Mouse (Mus musculus): ENCODE results near the gene Skap1. TPM values are rescaled to one million over a fixed set of nuclear protein-coding genes. Genes with fewer than 3 reads are reported as not detected.

The Skap1 gene
- polyA plus RNA-seq, 1 experiment from 2014 or later = 0.46 TPM

GRCm38 (mm10) chr11:96760042-96760441 is 295.6 kb downstream of the Skap1 start:
- 0 out of 2 replicates have a peak, but pooled peaks cover 3% of the 10 kb centered on the region for H3K9me3 ChIP-seq
- H3K27me3 ChIP-seq (replicated peaks; ENCODE audit: low read depth, poor library complexity, severe bottlenecking) = no peaks in the 10 kb centered on the region
- peaks cover 14% of the 10 kb centered on the region for H3K4me1 ChIP-seq
- H3K36me3 ChIP-seq (replicated peaks) = no peaks in the 10 kb centered on the region
- no peak overlapping the region for H3K27ac ChIP-seq (replicated peaks)
- H3K4me3 ChIP-seq = no peak overlapping the region
- no peak for DNase-seq (ENCODE audit: low spot score)
- 43% methylated on average over 3 of the region's 3 CpGs for WGBS

- Histone ChIP-seq H3K4me1 (peaks cover 27% of the 10 kb centered on the region), H3K27me3 (replicated peaks; ENCODE audit: low read depth, poor library complexity, severe bottlenecking) (no peaks in the 10 kb centered on the region), H3K36me3 (replicated peaks) (no peaks in the 10 kb centered on the region), H3K9me3 (no peaks in the 10 kb centered on the region), H3K27ac (replicated peaks) (no peak overlapping the region), H3K4me3 (no peak overlapping the region)
- 77% methylated on average over 7 of the region's 7 CpGs for WGBS
- DNase-seq (ENCODE audit: low spot score) = no peak
Observed at GRCm38 (mm10) chr11:96761984-96762383, 297.6 kb downstream of the Skap1 start.

DNA sequence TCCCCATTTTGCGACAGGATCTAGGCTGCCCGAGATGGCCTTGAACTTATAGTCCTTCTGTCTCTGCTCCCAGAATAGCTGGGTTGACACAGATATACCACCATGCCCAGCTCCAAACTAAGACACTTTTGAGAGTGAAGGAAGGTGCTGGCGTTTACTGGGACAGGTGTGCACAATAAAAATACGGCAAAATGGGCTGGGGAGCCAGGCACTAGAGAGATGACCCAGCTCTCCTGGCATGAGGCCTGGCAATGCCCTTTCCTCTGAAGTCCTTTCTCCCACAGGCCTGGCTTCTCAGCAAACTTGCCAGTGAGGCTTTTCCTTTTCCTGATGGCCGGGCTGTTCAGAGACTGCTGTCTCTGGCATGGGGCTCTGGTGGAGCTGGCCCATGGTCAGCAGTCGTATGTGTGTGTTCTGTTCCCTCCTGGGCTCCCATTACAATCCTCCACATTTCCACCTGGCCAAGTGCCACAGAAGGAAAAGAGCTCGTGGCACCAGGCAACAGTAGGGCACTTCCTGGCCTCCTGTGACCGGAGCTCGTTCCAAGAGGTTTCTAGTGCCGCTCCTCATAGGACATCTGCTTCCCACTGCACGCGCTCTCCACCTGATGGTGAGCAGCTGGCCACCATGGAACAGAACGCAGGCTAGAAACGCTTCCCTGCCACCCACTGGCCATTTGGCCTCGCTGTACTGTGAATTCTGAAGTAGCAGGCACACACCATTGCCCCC is 298.5 kb downstream of the Skap1 start:
- peaks cover 36% of the 10 kb centered on the region for H3K4me1 ChIP-seq
- H3K9me3 ChIP-seq = no peaks in the 10 kb centered on the region
- H3K36me3 ChIP-seq (replicated peaks) = peaks cover 8% of the 10 kb centered on the region
- no peak overlapping the region for H3K4me3 ChIP-seq
- no peaks in the 10 kb centered on the region for H3K27me3 ChIP-seq (replicated peaks; ENCODE audit: low read depth, poor library complexity, severe bottlenecking)
- DNase-seq (ENCODE audit: low spot score) = no peak
- 80% methylated on average over 15 of the region's 15 CpGs for WGBS
- H3K27ac ChIP-seq (replicated peaks) = no peak overlapping the region

- Histone ChIP-seq H3K9me3 (no peaks in the 10 kb centered on the region), H3K27me3 (replicated peaks; ENCODE audit: low read depth, poor library complexity, severe bottlenecking) (no peaks in the 10 kb centered on the region), H3K4me1 (peaks cover 38% of the 10 kb centered on the region), H3K4me3 (peak overlapping the region; percentile 26; the same call in 1 of the 2 replicates), H3K36me3 (replicated peaks) (peaks cover 26% of the 10 kb centered on the region), H3K27ac (replicated peaks) (peak overlapping the region; percentile 69)
- no peak for DNase-seq (ENCODE audit: low spot score)
- 32% methylated on average over 13 of the region's 13 CpGs for WGBS
Observed at GRCm38 (mm10) chr11:96764511-96765350, 300.3 kb downstream of the Skap1 start.

DNA sequence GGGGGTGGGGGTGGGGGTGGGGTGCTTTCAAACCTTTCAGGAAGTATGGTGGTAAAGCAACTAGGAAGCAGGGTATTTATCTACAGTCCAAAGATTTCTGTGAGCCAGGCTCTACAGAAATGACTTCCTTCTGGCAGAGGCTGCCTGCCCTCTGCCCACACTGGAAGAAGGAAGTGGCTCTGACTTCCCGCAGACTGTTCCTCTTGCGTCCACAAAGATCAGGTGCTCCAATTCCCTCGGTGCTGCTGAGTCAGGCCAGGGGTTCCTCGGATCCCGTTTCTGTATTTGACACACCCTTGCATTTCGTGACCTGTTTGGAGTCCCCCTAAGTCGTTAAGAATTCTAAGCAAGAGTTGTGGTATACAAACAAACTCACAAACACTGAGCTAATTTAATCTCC is 301.3 kb downstream of the Skap1 start:
- Histone ChIP-seq H3K36me3 (replicated peaks) (peaks cover 35% of the 10 kb centered on the region), H3K27me3 (replicated peaks; ENCODE audit: low read depth, poor library complexity, severe bottlenecking) (no peaks in the 10 kb centered on the region), H3K4me3 (no peak overlapping the region), H3K9me3 (no peaks in the 10 kb centered on the region), H3K27ac (replicated peaks) (no peak overlapping the region), H3K4me1 (peaks cover 38% of the 10 kb centered on the region)
- WGBS = 76% methylated on average over 7 of the region's 7 CpGs
- no peak for DNase-seq (ENCODE audit: low spot score)

DNA sequence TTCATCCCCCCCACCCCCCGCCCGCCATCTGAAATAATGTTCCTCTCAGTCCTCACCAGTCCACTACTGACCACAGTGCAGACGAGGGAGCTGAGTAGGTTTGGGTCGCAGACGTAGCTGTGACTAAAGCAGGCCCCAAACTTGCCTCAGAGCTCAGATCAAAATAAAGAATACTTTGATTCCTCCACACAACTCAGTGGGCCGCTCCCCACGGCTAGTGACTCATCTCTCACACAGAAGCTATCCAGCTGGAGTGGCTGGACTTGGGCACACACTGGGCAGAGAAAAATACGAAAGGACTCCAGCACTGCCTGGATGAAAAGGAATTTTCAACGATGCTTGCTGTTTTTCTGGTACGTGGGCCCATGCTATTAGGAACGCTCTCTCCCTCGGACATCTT is 302.2 kb downstream of the Skap1 start:
- Histone ChIP-seq H3K9me3 (no peaks in the 10 kb centered on the region), H3K27ac (replicated peaks) (0 out of 2 replicates have a peak overlapping the region, but pooled peaks have one; percentile 44), H3K36me3 (replicated peaks) (peaks cover 44% of the 10 kb centered on the region), H3K27me3 (replicated peaks; ENCODE audit: low read depth, poor library complexity, severe bottlenecking) (no peaks in the 10 kb centered on the region), H3K4me1 (peaks cover 38% of the 10 kb centered on the region), H3K4me3 (no peak overlapping the region)
- DNase-seq (ENCODE audit: low spot score) = no peak
- 85% methylated on average over 12 of the region's 12 CpGs for WGBS

DNA sequence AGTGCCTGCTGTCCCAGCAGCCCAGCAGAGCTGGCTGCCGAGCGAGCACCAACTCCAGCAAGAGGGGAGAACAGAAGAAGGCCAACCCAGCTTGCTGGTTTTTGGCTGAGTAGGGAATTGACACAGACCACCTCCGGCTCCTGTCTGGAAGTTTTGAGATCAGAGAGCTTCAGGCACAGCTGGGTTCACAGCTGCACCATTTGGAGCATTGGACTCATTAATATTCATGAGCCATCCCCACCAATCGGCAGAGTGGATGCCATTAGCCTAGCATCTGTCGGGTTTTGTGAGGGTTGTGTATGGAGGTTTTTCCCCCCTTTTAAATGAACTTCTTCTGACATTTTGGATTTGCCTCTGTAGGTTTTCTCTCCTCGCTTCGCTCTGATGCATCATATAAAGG is 302.7 kb downstream of the Skap1 start:
- H3K27ac ChIP-seq (replicated peaks) = peak overlapping the region; percentile 49; the same call in 1 of the 2 replicates
- peaks cover 50% of the 10 kb centered on the region for H3K36me3 ChIP-seq (replicated peaks)
- no peaks in the 10 kb centered on the region for H3K27me3 ChIP-seq (replicated peaks; ENCODE audit: low read depth, poor library complexity, severe bottlenecking)
- WGBS = 55% methylated on average over 7 of the region's 7 CpGs
- no peak for DNase-seq (ENCODE audit: low spot score)
- H3K9me3 ChIP-seq = no peaks in the 10 kb centered on the region
- H3K4me1 ChIP-seq = peaks cover 38% of the 10 kb centered on the region
- H3K4me3 ChIP-seq = no peak overlapping the region

DNA sequence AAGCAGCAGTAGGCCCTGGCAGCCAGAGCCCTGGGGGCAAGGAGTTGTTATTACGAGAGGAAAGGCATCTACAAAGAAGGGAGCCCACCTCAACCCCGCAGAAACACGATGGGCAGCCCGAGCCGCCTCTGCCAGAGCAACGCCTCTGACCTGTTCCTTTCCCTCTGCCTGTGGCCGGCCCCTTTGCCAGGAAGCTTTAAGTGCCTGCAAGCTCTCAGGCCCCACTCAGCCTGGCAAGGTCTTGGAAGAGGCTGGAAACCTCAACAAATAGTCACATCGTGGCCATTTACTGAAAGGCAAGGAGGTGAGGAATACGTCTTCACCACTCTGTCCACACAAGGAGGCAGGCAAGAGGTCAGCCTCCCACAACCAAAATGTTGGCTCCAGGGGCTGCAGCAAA is 303.8 kb downstream of the Skap1 start:
- Histone ChIP-seq H3K9me3 (no peaks in the 10 kb centered on the region), H3K27ac (replicated peaks) (peak overlapping the region; percentile 45), H3K4me1 (peaks cover 38% of the 10 kb centered on the region), H3K4me3 (no peak overlapping the region), H3K36me3 (replicated peaks) (peaks cover 61% of the 10 kb centered on the region), H3K27me3 (replicated peaks; ENCODE audit: low read depth, poor library complexity, severe bottlenecking) (no peaks in the 10 kb centered on the region)
- 64% methylated on average over 9 of the region's 9 CpGs for WGBS
- DNase-seq (ENCODE audit: low spot score) = no peak

DNA sequence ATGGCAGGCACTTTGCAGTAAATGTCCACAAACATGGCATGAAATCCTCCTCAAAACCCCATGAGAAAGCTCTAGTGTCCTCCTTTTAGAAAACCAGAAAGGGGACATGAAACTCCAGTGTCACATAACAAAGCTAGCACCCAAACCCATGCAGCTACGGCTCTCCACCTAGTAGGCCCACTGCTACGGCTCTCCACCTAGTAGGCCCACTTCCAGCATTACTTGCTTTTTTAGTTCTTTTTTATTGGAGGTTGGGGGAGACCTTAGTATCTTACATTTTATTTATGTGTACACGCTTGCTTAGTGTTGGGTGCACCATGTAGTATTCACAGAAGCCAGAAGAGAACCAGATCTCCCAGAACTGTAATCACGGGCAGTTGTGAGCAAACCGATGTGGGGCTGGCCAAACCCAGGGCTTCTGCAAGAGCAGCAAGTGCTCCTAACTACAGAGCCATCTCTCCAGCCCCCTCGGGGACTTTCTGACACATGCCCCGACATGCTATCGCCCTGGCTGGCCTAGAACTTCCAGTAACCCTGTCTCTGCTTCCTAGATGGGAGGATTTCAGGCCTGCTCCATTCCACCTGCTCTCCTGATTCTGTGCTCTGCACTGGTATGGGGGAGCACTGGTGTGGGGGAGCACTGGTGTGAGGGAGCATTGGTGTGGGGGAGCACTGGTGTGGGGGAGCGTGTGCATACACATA is 307.0 kb downstream of the Skap1 start:
- DNase-seq (ENCODE audit: low spot score) = no peak
- H3K9me3 ChIP-seq = no peaks in the 10 kb centered on the region
- no peak overlapping the region for H3K4me3 ChIP-seq
- H3K36me3 ChIP-seq (replicated peaks) = peaks cover 71% of the 10 kb centered on the region
- H3K27ac ChIP-seq (replicated peaks) = no peak overlapping the region
- H3K4me1 ChIP-seq = peaks cover 21% of the 10 kb centered on the region
- 95% methylated on average over 9 of the region's 9 CpGs for WGBS
- H3K27me3 ChIP-seq (replicated peaks; ENCODE audit: low read depth, poor library complexity, severe bottlenecking) = no peaks in the 10 kb centered on the region

DNA sequence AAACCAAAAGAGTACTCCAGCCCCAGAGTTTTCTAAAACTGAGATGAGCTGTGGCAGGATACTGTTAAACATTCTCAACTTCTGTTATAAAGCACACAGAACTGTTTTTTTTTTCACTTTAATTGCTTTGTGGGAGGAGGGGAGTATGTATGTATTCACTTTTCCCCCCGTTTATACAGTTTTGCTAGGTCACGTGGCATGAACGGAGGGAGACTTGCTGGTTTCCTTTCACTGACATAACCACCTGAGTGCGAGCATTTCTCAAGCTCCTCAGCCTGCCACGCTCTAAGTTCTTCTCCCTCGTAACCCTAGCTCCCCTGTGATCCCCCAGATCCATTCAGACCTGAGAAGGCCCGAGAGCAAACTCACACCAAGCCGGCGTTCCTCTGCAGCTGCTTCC is 308.0 kb downstream of the Skap1 start:
- DNase-seq (ENCODE audit: low spot score) = no peak
- H3K27ac ChIP-seq (replicated peaks) = no peak overlapping the region
- H3K4me1 ChIP-seq = peaks cover 18% of the 10 kb centered on the region
- 91% methylated on average over 9 of the region's 9 CpGs for WGBS
- peaks cover 68% of the 10 kb centered on the region for H3K36me3 ChIP-seq (replicated peaks)
- H3K27me3 ChIP-seq (replicated peaks; ENCODE audit: low read depth, poor library complexity, severe bottlenecking) = no peaks in the 10 kb centered on the region
- H3K9me3 ChIP-seq = no peaks in the 10 kb centered on the region
- H3K4me3 ChIP-seq = no peak overlapping the region

DNA sequence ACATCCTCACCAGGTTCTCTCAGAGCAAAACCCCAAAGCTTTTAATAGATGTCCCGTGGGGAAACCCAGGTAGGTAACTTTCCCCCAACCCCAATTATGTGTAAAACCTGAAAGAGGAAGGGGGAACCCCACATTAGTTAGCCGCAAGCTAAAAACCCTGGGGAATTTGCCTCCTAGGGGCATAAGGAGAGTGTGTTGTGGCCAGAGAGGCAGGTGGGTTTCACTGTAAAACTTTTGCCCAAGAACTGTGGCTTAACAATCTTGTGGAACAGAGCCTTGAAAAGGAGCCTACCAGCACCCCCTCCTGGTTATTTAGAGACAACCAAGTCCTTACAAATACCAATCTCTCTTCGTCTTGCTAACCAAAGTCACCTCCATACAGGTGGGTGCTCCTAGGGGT is 310.1 kb downstream of the Skap1 start:
- no peaks in the 10 kb centered on the region for H3K9me3 ChIP-seq
- H3K4me3 ChIP-seq = no peak overlapping the region
- DNase-seq (ENCODE audit: low spot score) = no peak
- peaks cover 47% of the 10 kb centered on the region for H3K36me3 ChIP-seq (replicated peaks)
- 85% methylated on average over 3 of the region's 3 CpGs for WGBS
- H3K27me3 ChIP-seq (replicated peaks; ENCODE audit: low read depth, poor library complexity, severe bottlenecking) = no peaks in the 10 kb centered on the region
- H3K27ac ChIP-seq (replicated peaks) = no peak overlapping the region
- peaks cover 11% of the 10 kb centered on the region for H3K4me1 ChIP-seq

GRCm38 (mm10) chr11:96775063-96775462 is 310.7 kb downstream of the Skap1 start:
- H3K4me1 ChIP-seq = peaks cover 11% of the 10 kb centered on the region
- no peak overlapping the region for H3K27ac ChIP-seq (replicated peaks)
- 89% methylated on average over 8 of the region's 8 CpGs for WGBS
- H3K9me3 ChIP-seq = no peaks in the 10 kb centered on the region
- no peaks in the 10 kb centered on the region for H3K27me3 ChIP-seq (replicated peaks; ENCODE audit: low read depth, poor library complexity, severe bottlenecking)
- no peak for DNase-seq (ENCODE audit: low spot score)
- H3K36me3 ChIP-seq (replicated peaks) = peaks cover 42% of the 10 kb centered on the region
- no peak overlapping the region for H3K4me3 ChIP-seq
